8 mouse cellular contexts compared by ENCODE assay signal in genomic region chr10:128015068-128015934, GRCm38 (mm10). TPM values are rescaled to one million over a fixed set of nuclear protein-coding genes. Genes with fewer than 3 reads are reported as not detected.
DNase-seq lines count a peak whose midpoint lies in the region; ATAC-seq lines count a peak whose summit lies in the region.

TSS of gene Prim1 (plus strand) at chr10:128015168.

- peak within 1 kb of the TSS; percentile 66 for H3K4me3 ChIP-seq in embryonic facial prominence, embryonic 13.5 days

- no peaks in the 10 kb centered on the region for H3K9me3 ChIP-seq in embryonic facial prominence, embryonic 13.5 days

- H3K4me2 ChIP-seq in embryonic facial prominence, embryonic 13.5 days = peak within 1 kb of the TSS; percentile 70

- no peaks in the 10 kb centered on the region for H3K4me1 ChIP-seq in embryonic facial prominence, embryonic 13.5 days

- H3K27ac ChIP-seq in embryonic facial prominence, embryonic 13.5 days = peak within 1 kb of the TSS; percentile 81

- peaks cover 23% of the 10 kb centered on the region for H3K36me3 ChIP-seq in embryonic facial prominence, embryonic 13.5 days

- WGBS in embryonic facial prominence, embryonic 13.5 days = 5% methylated on average over 31 of the region's 31 CpGs

- DNase-seq in A20 (ENCODE audit: low read depth, low spot score) (peak; percentile 93), liver (peak; percentile 89)
- peak; percentile 38 to 41 for DNase-seq in adrenal gland, postnatal 4 days (ENCODE audit: low spot score in 2 of 2)
- DNase-seq in heart, adult 8-10 months (ENCODE audit: low spot score) = peak; percentile 76
- peak; percentile 89 for DNase-seq in kidney, adult 9 months
- DNase-seq in monocyte, adult 2 months (ENCODE audit: low read depth in 1 of 2, low spot score in 2 of 2) = peak; percentile 24 to 27
- peak; percentile 66 to 79 for DNase-seq in spleen, postnatal 14 days (ENCODE audit: low spot score in 2 of 2)

- H3K9ac ChIP-seq in embryonic facial prominence, embryonic 13.5 days = peak within 1 kb of the TSS; percentile 79

- H3K27me3 ChIP-seq in embryonic facial prominence, embryonic 13.5 days = no peaks in the 10 kb centered on the region

- ATAC-seq in embryonic facial prominence, embryonic 13.5 days (ENCODE audit: insufficient number of reproducible peaks, insufficient read depth, low FRiP score, low TSS enrichment, low read depth) = peak; percentile 75; the same call in 1 of the 2 replicates

RNA-seq across cellular contexts. Expression of gene Prim1, which starts in this region (rescaled TPM):
- total RNA-seq in adrenal gland, postnatal 4 days (2021) = 10 to 100 TPM; 22.3 to 26.6 TPM
- 92.1 and 92.2 TPM in 2 replicates for polyA plus RNA-seq in embryonic facial prominence, embryonic 13.5 days (2015; fragmentation: Nextera tagmentation; extraction: Ambion mirVana)
- 1 to 10 TPM; 1.5 to 2.2 (median 1.7) TPM for total RNA-seq in heart, adult 8-10 months (2022)

Comparison
In these comparisons a context has a peak if more than half of its experiments do, and no peak if none do; other contexts are left out.
1. Peak in every context shown above with its lines: DNase-seq, ATAC-seq, H3K4me3 ChIP-seq and H3K27ac ChIP-seq.
2. RNA of gene Prim1 (total RNA-seq): 22.3 to 26.6 TPM in adrenal gland, postnatal 4 days; 1.5 to 2.2 TPM in heart, adult 8-10 months; every median in the first group is over 4 times any median in the second.
3. DNase-seq: peak in every context shown above with its lines; median percentile 93 in A20; 89 in kidney, adult 9 months; 89 in liver; 76 in heart, adult 8-10 months; 72 in spleen, postnatal 14 days; 40 in adrenal gland, postnatal 4 days; 26 in monocyte, adult 2 months.